10 mouse cellular contexts compared by ENCODE assay signal in the genomic region with DNA sequence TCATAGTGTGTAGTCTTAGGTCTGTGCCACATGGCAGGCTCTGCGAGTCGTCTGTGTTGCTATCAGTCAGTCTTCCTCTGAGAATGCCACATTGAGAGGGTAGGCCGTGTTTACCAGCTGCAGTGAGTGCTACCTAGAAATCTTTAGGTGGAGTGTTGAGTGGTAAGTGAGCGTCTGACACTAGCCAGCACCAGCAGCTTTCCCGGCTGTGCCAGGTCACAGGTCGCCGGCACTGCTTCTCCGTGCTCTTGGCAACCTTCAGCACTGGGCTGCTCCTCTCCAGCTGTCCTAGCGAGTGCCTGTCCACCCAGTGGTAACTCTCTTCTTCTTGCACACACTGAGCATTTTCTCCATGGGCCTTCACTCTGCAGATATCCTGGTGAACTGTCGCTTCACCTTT.
DNase-seq lines count a peak whose midpoint lies in the region; ATAC-seq lines count a peak whose summit lies in the region.
"Had no signal": no experiment of that assay in that cellular context is flagged by ENCODE, and none has a peak within 500 bp of the region (broad histone marks: within the 10 kb centered on the region; RNA-seq: fewer than 3 reads in every experiment).

No protein-coding gene starts in this region.

- peaks cover 60% of the 10 kb centered on the region for H3K4me1 ChIP-seq in kidney, embryonic 16.5 days (ENCODE audit: insufficient read depth, low read length)
- peaks cover 87% of the 10 kb centered on the region for H3K4me1 ChIP-seq in heart, embryonic 16.5 days (ENCODE audit: control insufficient read depth, insufficient read depth, low read length)
- peaks cover 39% of the 10 kb centered on the region for H3K4me1 ChIP-seq in intestine, embryonic 16.5 days (ENCODE audit: control insufficient read depth, insufficient read depth, low read length)

- H3K4me2 ChIP-seq in kidney, embryonic 16.5 days (replicated peaks; ENCODE audit: low read depth, low read length) = no peak overlapping the region
- H3K4me2 ChIP-seq in heart, embryonic 16.5 days (ENCODE audit: low read depth, low read length) = no peak overlapping the region
- H3K4me2 ChIP-seq in intestine, embryonic 16.5 days (ENCODE audit: low read depth, low read length) = no peak overlapping the region
- H3K4me2 ChIP-seq: embryonic facial prominence, embryonic 15.5 days had no signal

- no peak overlapping the region for H3K9ac ChIP-seq in kidney, embryonic 16.5 days (replicated peaks; ENCODE audit: low read length)
- no peak overlapping the region for H3K9ac ChIP-seq in heart, embryonic 16.5 days (ENCODE audit: low read length)
- no peak overlapping the region for H3K9ac ChIP-seq in intestine, embryonic 16.5 days (ENCODE audit: low read depth, low read length)
- H3K9ac ChIP-seq: embryonic facial prominence, embryonic 15.5 days had no signal

- no peaks in the 10 kb centered on the region for H3K9me3 ChIP-seq in kidney, embryonic 16.5 days (ENCODE audit: low read length)
- H3K9me3 ChIP-seq in heart, embryonic 16.5 days (replicated peaks; ENCODE audit: control insufficient read depth, low read length) = no peaks in the 10 kb centered on the region
- H3K9me3 ChIP-seq in intestine, embryonic 16.5 days (ENCODE audit: control insufficient read depth, low read length) = no peaks in the 10 kb centered on the region
- H3K9me3 ChIP-seq: embryonic facial prominence, embryonic 15.5 days had no signal

- H3K27ac ChIP-seq in kidney, embryonic 16.5 days (ENCODE audit: low read length) = no peak overlapping the region
- H3K27ac ChIP-seq in heart, embryonic 16.5 days (ENCODE audit: low read length) = peak overlapping the region; percentile 86
- H3K27ac ChIP-seq in intestine, embryonic 16.5 days (ENCODE audit: low read length) = no peak overlapping the region
- H3K27ac ChIP-seq: embryonic facial prominence, embryonic 15.5 days; macrophage had no signal

- no peaks in the 10 kb centered on the region for H3K36me3 ChIP-seq in kidney, embryonic 16.5 days (ENCODE audit: insufficient read depth, low read length)
- H3K36me3 ChIP-seq in heart, embryonic 16.5 days (ENCODE audit: control insufficient read depth, insufficient read depth) = no peaks in the 10 kb centered on the region
- H3K36me3 ChIP-seq in intestine, embryonic 16.5 days (ENCODE audit: control insufficient read depth, insufficient read depth, low read length) = no peaks in the 10 kb centered on the region
- H3K36me3 ChIP-seq: embryonic facial prominence, embryonic 15.5 days had no signal

- no peaks in the 10 kb centered on the region for H3K27me3 ChIP-seq in kidney, embryonic 16.5 days (ENCODE audit: insufficient read depth, low read length)
- H3K27me3 ChIP-seq in heart, embryonic 16.5 days (ENCODE audit: control insufficient read depth, insufficient read depth, low read length) = no peaks in the 10 kb centered on the region
- H3K27me3 ChIP-seq in intestine, embryonic 16.5 days (replicated peaks; ENCODE audit: control insufficient read depth, insufficient read depth, low read length) = no peaks in the 10 kb centered on the region
- H3K27me3 ChIP-seq: embryonic facial prominence, embryonic 15.5 days had no signal

- no peak for ATAC-seq in kidney, embryonic 16.5 days (ENCODE audit: low FRiP score, low TSS enrichment)
- ATAC-seq in heart, embryonic 16.5 days (replicated peaks; ENCODE audit: extremely low read depth, insufficient read depth, low FRiP score) = peak; percentile 47; the same call in 1 of the 2 replicates
- ATAC-seq in intestine, embryonic 16.5 days = no peak
- ATAC-seq in erythroblast, adult 5-6 weeks (replicated peaks; ENCODE audit: low FRiP score, poor library complexity, severe bottlenecking) = no peak

- peak; percentile 46 to 68 for DNase-seq in kidney, postnatal 25 days
- peak; percentile 43 for DNase-seq in adipocyte (ENCODE audit: low spot score)
- DNase-seq in adrenal gland, adult 8-10 months = peak; percentile 25
- DNase-seq: cerebellum, adult 18-20 months had no signal

- 52% methylated on average over 10 of the region's 10 CpGs for WGBS in kidney, embryonic 16.5 days
- WGBS in heart, embryonic 16.5 days = 28% methylated on average over 10 of the region's 10 CpGs
- WGBS in intestine, embryonic 16.5 days = 60% methylated on average over 10 of the region's 10 CpGs

- H3K4me3 ChIP-seq in kidney, embryonic 16.5 days (ENCODE audit: low read length) = no peak overlapping the region
- H3K4me3 ChIP-seq in heart, embryonic 16.5 days (ENCODE audit: low read length) = no peak overlapping the region
- H3K4me3 ChIP-seq in intestine, embryonic 16.5 days (ENCODE audit: low read length) = no peak overlapping the region
- H3K4me3 ChIP-seq: embryonic facial prominence, embryonic 15.5 days had no signal
